Mouse (Mus musculus) retina, adult 2 months (tissue): ENCODE measurements at regions not wholly inside any gene's neighbourhood (a gene's known extent, or its start where the extent isn't known, plus 50 kb on each side); places are given as distances from the start of the nearest gene placed in this dataset.

Experiments used
- DNase-seq: peaks from one replicate; pipeline ENCODE4 v3.0.0-alpha.2; 2012; ENCODE audit warnings: low read depth, low spot score

DNA sequence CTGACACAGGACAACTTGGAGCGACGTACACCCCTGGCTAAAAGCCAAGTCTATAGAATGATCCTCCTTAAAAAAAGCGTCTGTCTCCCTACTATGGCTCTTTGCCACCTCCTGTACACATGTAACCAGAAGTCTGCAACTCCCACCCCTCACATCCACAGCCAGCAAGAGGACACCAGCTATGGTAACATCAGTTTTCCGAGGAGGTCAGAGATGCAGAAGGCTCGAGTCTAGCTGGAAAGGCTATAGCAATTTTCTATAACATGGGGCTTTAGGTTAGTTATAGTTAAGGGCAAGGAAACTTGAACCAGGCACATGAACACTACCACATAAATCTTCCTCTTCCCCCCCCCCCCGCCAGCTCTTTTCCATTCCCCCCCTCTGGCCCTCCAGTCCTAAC, 240.2 kb downstream of the H2al1j start:
- DNase-seq = no peak

DNA sequence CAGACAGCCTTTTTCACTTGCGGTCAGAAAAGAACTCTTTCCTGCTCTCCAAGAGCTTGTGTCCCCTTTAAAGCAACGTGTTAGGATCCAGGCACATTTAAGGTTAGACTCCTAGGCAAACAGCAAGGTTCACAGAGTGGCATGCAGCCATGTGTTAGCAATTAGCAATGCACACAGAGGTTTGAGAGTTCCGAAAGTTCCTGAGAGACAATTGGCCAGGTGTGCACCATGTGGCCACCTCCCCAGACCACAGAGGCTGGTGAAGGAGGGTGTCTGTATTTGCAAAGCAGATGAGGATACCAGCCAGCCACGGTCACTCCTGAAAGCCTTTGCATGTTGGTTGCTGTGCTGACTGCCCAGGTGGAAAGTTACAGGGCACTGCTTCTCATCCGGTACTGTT, 240.6 kb downstream of the H2al1j start:
- no peak for DNase-seq

DNA sequence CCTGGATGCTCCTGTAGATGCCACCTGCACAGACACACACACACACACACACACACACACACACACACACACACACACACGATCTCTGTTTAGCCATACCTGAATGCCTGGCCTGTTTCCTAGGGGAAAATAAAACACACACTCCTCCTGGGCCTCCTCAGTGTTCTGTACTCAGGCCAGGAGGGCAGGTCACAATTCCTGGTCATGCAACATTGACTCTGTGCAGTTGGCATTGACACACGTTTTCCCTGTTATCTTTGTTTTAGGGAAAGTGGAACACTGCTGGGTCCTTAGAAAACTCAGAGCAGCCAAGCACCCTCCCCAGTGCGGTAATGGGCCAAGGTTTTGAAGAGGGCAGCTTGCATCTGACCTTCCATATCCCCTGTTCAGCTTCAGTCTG, 246.7 kb downstream of the H2al1j start:
- DNase-seq = no peak

DNA sequence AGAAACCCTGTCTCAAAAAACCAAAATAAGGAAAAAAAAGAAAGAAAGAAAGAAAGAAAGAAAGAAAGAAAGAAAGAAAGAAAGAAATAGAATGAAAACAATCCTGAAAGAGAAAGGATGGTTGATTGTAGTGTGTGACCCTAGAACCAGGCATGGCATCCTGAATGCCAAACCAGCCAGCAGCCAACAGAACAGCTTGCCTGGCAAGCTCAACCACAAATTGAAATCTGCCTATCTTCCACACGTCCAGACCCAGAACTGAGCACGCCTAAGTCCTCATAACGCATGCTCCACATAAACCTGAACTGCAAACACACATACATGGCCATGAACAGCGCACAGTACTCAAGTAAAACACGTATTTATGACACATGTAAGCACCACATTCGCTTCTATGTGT, 247.9 kb downstream of the H2al1j start:
- DNase-seq = no peak

DNA sequence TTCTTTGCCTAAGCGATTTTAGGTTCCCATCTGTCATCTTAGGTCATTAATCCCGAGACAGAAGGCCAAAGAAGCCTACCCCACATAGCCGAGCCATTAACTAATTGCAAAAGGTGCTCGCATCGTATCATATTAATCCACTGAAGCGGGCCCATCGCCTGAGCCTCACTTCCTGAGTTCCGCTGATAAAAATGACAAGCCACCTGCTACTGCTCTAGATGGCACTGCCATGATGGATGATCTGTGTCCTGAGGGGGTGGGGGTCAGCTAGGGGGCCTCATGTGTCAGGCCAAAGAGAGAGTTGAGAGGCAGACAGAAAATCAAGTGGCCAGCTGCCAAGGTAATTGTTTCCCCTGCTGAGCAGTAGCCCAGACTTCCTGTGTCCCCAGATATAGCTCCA, 248.7 kb downstream of the H2al1j start:
- no peak for DNase-seq

DNA sequence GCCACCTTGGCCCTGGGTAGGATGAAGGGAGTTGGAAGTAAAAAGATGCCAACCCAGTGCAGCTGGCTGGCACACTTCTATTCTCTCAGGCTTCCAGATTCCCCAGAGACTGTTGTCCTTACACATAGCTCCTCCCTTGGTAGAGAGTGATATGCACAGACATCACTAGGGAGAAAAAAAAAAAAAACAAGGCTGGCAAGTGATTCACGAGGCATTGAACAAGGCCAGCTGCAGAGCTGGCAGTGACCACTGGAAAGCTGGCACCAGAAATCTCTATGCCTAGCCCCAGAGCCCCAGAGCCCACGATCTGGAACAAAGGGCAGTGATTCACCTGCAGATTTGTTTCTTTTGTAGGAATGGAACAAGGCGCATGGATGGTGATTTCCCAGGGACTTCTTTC, 249.7 kb downstream of the H2al1j start:
- DNase-seq = no peak

DNA sequence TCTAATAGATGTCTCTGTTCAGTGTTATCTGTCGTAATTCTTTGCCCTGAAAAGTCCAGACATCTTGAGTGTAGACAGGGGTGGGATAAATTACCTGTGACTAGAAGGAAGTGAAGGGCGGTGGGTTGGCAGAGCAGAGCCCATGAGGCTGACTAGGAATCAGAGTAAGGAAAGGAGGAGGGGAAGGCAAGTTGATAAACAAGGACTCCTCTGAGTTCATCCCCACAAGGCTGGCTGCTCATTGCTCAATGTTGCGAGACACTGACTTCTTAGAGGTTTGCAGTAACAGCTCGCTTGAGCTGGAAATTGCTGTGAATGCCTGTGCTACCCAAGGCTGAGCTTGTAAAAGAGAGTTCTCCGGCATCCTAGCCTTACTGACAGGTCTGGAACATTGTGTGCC, 257.7 kb downstream of the H2al1j start:
- DNase-seq = no peak

DNA sequence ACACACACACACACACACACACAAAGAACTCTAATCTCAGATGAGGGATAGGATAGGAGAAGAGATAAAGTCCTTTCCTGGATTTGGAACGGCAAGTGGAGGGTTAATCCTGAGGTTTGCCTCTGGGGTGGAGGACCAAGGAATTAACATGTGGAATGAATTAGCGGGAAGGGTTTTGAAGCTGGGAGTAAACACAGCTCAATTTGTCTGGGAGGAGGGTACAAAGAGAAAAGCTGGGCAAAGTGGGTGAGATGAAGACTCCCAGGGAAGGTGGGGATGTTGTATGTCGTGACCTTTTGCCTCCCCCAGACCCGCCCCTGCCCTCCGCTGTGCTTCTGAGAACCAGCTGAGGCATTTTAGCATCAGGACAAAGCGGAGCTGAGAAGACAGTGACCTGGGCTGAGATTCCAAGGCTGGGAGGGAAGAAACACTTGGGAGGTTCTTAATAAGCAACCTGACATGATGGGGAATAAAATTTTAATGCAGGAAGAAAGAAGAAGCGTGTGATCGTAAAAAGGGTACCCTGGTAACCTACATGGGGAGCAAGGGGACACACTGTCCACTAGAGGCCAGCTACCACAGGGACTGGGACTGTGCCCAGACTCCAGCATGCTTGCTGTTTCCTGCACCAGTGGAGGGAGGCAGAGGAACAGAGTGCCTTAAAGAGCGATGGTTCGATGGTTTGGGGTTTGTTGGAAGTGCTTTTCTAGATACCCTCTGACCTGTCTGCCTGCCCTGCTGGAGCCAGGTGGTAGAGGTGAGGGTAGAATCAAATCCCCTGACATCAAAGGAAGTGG, 264.0 kb downstream of the H2al1j start:
- no peak for DNase-seq

DNA sequence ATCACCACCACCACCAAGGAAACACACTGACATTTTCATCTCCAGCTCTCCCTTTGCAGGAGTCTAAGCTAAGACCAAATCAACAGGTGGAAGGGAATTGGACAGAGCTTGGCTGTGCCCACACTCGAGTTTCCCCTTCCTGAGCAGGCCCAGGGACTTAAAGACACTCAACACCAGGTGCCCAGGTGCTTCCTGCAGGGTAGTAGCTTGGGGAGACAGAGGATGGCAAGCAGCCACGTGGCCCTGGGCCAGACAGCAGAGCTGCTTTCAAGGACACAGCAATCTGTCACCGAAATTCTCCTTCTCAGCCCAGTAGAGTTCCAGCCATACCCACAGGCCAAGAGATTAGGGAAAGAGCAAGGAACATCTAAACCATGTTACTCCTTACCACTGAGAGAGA, 266.9 kb downstream of the H2al1j start:
- no peak for DNase-seq

DNA sequence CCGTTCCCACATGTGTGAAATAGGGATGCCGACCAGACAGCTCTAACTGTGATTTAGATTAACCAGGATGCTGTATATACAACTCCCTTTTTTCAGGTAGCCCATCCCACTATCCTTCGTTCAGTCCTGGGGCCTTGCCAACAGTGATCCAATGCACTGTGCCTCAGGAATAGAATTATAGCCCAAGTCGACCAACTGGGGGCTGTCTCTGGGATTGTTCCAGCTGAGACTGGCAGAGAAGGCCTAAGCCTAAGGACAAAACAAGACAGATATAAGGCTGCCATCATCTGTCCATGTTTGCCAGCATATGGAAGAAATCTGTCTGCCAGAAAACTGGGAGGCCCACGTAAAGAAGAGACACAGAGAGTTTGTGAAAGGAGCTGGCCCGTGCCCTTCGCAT, 269.9 kb downstream of the H2al1j start:
- no peak for DNase-seq

DNA sequence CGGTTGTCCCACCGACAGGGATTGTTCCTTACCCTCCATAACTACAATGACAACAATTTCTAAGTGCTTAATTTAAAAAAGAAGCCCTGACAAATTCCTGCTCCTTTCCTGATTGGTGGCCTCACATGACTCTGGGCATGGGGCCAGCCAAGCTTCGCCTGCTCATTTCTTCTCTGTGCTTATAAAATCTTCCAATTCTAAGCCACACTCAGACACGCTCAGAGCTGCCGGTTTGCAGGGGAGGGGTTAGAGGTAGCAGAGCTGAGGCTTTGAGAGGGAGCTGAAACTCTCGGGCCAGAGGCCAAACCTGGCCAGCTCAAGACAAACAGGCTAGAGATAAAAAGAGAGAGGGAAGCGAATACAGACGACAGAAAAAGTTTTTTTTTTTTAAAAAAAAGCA, 286.6 kb downstream of the H2al1j start:
- DNase-seq = no peak

DNA sequence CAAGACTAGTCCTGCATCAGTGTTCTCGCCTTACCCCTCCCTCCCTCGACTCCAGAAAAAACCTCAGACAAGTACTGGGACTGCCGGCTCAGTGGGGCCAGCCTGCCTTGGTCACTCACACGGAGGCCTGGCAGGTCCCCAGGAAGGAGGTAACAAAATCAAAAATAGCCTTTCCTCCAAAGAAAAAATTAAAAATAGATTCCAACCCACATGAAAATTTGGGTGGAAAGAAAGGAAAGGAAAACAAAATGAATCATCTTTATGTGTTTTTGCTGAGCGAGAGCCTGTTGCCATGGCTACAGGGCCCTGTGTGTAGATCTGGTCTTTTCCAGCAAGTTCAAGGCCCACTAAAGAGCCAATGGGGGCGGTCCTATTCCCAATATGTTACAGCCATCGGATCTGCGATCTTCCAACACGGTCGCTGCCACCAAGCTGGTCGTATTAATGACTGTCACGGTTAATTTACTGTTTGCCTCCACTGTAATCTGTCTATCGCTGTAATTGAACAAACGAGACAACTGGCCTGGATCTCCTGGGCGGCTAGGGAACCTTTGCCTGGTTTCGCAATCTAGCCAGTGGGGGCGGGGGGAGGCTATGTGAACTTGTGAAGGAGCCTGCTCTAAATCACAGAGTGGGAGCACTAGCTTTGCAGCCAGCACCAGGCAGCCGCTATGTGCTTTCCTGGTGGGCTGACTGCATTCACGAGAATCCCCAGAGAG, 293.6 kb downstream of the H2al1j start:
- no peak for DNase-seq

DNA sequence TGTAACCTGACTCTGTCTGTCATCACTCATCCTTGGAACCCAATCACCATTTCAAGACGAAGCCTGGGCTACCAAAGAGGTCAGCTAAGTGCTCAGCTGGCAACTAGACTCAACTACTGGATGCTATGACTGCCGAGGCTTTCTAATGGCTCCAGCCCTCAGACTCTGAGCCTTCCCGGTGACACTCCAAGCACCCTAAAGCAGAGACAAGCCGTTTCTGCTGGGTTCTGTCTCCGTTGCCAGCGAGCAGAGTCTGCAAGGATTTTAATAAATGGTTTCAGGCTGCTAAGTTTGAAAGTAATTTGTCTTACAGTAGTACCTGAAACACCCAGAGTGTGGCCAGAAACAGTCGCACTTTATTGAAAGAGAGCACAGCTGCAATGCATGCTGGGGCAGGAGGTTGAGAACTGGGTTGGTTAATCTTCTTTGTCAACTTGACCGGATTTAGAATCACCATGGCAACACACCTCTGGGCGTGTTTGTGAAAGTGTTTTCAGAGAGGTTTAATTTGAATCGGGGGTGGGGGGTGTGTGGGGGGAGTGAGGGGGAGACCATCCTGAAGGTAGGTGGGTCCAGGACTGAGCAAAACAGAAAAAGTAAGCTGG, 298.8 kb downstream of the H2al1j start:
- DNase-seq = peak; percentile 33

DNA sequence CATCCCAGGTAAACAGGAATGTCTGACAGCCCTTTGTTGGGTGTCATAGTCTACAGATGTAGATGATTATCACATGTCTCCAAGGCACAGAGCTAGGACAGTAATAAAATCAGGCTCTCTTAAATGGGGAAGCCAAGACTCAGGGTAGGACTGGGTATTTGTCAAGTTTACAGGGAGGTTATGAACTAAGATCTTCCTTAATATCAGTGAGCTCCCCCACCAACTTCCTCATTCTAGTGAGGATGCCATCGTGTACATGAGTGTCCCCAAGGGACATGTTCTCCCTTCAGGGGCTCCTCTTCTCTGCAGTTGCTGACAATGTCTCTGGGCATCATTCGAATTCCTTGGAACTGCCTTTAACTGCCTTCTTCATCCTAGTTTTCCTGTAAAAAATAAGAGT, 301.7 kb downstream of the H2al1j start:
- no peak for DNase-seq

DNA sequence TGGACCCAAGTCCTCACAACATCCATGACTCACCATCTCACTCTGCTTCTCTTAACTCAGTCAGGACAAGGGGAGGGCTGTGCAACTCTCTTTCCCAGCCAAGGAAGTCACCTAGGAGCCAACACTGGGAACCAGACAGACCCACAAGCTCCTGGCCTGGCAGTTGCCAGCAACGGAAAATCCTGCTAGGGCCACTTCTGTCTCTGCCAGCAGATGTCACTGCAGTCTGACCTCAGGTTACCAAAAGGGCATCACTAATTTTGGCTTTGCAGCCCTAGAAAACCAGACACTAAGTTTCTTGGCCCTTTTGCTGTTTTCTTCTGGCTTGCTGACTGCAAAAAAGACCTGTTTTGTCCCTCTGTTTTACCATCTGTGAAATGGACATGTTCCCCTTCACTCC, 302.3 kb downstream of the H2al1j start:
- no peak for DNase-seq

DNA sequence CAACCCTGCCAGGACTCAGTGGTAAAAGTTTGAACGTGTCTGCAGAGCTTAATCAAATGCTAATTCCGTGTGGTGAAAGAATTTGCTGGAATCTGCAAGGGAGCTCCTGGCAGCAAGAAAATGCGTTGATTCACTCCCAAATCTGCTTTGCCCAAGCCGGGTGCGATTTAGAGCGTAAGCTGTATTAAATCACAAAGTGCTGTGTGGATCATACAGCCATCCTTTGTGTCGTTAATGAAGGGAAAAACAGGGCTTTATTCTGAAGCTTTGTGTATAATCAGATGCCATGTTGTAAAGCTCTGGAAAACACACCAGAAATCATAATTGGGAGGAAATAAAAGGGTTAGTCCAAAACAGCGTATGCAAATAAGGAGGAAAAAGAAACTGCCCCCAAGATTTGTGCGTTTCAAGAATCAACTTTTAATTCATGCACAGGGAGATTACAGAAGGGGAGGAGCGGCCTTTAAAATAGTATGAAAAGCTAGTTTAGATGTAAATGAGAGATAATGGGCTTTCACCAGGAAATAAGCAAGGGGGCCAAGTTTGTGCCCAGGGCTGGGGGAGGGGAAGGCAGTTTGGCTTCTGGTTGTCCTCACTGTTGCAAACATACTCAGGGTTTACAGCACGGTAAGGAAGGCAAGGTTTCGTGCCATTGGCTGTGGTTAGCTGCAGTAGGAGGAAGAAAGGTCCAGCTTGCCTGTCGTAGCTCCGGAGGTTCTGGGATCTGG, 303.7 kb downstream of the H2al1j start:
- DNase-seq = peak; percentile 11

DNA sequence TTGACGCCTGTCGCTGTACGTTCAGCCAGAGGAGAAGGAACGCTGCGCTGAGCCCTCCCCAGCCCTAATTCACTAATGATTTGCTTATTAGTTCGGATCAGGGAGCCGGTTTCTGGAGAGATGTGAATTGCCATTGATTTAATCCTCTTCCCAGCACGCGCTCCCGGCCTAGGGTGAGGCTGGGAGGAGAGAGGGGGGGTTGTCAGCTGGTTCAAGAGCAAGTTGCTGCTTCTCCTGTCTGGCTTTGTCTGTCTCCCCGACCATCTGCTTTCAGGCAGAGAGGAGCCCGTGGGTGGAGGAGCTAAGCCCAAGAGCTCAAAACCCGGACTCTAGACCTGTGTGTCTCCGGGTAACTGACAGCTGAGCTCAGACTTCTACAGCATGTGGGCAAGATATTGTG, 304.4 kb downstream of the H2al1j start:
- peak; percentile 20 for DNase-seq

DNA sequence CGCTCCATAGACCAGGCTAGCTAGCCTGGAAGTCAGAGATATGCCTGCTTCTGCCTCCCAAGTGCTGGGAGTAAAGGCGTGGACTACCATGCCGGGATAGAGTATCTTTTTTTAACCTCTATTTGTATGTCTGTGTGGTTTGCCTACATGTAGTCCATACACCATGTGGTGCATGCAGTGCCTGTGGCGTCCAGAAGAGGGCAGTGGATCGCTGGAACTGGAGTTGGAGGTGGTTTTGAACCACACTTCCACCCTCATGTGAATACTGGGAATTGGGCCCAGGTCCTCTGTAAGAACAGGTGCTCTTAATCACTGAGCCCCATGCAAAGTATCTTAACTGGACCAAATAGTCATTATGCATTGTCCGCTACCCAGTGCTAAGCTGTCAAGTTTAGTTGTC, 306.2 kb downstream of the H2al1j start:
- DNase-seq = no peak

DNA sequence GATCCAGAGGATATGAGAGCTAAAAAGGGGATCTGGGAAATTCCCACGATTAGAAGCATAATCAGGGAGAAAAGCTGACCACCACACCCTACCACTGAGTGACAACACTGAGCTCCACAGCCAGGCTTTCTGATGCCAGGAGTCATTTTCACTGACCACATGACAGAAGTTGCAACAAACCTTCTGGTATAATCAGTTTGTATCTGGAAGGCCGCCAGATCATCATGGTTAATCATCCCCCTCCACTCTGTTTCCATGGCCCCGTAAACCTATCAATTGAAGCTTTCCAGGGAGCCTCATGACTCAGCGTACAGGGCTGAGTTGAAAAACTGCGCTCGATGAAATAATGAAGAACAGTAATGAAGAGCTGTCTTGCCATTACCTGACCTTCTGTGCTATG, 316.9 kb downstream of the H2al1j start:
- DNase-seq = no peak

DNA sequence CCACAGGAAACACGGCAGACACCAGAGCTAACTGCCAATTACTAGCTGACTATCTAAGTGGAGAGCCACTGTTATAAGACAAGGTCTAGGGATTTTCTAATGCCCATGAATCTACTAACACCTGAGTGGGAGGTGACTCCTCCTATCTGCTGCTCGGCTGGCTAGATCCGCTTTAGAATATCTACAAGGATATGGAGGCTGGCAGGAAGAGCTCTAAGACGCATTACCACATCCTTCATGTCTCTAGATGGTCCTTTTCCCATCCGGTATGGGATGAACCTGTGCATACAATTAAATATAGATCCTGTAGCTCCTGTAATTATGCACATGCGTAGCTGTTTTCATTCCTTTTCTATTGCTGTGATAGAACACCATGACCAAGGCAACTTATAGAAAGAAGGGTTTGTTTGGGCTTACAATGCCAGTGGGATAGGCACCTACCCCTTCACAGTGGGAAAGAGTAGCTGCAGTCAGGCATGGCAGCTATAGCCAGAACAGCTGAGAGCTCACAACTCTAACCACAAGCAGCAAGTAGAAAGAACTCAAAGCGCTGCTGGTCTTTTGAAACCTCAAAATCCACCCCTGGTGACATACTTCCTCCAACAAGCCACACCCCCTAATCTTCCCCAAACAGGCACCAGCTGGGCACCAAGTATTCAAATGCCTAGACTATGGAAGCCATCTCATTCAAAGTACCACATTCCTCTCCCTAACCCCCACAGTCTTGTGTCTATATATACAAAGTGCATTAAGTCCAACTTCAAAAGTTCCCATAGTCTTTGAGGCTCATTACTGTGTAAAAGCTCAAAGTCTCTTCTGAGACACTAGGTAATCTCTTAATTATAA, 319.3 kb downstream of the H2al1j start:
- no peak for DNase-seq

DNA sequence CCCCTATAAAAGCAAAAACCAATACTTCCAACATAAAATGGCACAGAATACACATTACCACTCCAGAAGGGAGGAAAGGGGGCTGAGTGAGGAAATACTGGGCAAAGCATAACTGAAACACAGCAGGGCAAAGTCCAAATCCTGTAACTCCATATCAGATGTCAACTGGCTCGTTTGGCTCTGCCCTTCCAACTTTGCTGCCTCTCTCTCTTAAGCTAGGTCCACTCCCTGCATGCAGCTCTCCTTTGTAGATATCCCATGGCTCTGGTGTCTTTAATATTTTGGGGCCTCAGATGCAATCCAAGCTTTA, 319.9 kb downstream of the H2al1j start:
- no peak for DNase-seq

DNA sequence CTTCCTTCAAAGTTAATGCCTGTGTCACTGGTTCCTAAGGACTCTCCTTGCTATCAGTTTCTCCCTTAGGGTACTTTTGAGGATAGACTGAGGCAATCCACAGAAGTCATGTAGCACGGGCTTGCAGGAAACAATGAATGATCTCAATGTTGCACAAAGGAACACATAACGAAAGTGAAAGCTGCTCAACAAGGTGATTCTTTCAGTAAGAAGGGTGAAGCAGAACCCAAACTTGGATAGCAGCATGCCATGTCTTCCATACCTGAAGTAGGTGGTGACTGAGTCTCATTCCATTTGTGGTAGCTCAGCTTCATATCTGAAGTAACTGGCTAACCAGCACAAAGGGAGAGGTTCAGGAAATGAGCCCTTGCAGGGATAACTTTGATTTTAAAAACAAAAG, 325.7 kb downstream of the H2al1j start:
- DNase-seq = no peak
